Mouse (Mus musculus) CH12.LX (cell line): ENCODE measurements around the gene Anks1.

Source experiments
- CTCF ChIP-seq, 2 experiments: IDR thresholded peaks in 1 of 2; conservative IDR thresholded peaks in 1 of 2; 2 replicates each; pipeline ENCODE4 v1.5.1; 2011 to 2012; ENCODE audit warnings: low read depth in 2 of 2, low read length in 2 of 2, improper control_type of control experiment in 1 of 2, inconsistent platforms in 1 of 2, mild to moderate bottlenecking in 1 of 2, moderate library complexity in 1 of 2
- E2F4 ChIP-seq: IDR thresholded peaks from 2 replicates; pipeline ENCODE4 v1.6.1; 2011; ENCODE audit warnings: low read depth, low read length, improper control_type of control experiment; ENCODE audit not compliant: insufficient replicate concordance
- HCFC1 ChIP-seq: IDR thresholded peaks from 2 replicates; pipeline ENCODE4 v1.6.1; 2012; ENCODE audit warnings: low read depth, mild to moderate bottlenecking, inconsistent platforms, low read length, improper control_type of control experiment
- IRF4 ChIP-seq: IDR thresholded peaks from 2 replicates; pipeline ENCODE4 v1.6.1; 2014; ENCODE audit warnings: low read depth, mild to moderate bottlenecking, inconsistent platforms, low read length, improper control_type of control experiment
- MXI1 ChIP-seq: IDR thresholded peaks from 2 replicates; pipeline ENCODE4 v1.6.1; 2011; ENCODE audit warnings: mild to moderate bottlenecking, low read depth, low read length, improper control_type of control experiment
- MYC ChIP-seq: IDR thresholded peaks from 2 replicates; pipeline ENCODE4 v1.6.1; 2011; ENCODE audit warnings: low read depth, mild to moderate bottlenecking, improper control_type of control experiment, low read length
- PAX5 ChIP-seq: IDR thresholded peaks from 2 replicates; pipeline ENCODE4 v1.6.1; 2012; ENCODE audit warnings: low read length, inconsistent platforms, mixed read lengths
- POLR2AphosphoS2 ChIP-seq: IDR thresholded peaks from 2 replicates; pipeline ENCODE4 v1.6.1; 2011; ENCODE audit warnings: low read depth, low read length, improper control_type of control experiment
- USF1 ChIP-seq: IDR thresholded peaks from 2 replicates; pipeline ENCODE4 v1.6.1; 2014; ENCODE audit warnings: low read depth, mild to moderate bottlenecking, inconsistent platforms, low read length, improper control_type of control experiment

DNA sequence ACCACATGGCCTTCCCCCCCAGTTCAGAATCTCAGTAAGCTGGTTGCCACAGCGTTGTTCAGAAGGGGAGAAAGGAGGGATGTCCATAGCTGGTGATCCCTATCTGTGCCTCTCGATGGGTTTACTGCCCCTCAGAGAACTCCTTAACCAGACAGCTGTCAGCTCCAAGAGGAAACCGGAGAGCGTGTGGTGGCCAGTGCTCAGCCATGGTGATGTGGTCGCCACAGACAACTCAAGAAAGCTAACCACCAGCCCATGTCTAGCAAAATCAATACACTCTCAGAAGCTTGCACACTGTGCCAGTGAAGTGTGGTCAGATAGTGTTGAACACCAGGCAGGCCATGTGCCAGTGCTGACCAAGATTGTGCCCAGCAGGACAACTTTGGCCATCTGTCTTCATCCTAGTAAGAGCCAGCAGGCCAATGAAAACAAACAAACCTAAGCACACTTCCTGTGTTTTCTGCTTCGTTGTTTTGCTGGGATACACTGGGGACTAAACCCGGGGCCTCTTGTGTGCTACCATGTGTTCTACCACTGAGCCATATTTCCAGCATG lies 73.7 kb downstream of the Anks1 start:
- TF ChIP-seq MYC (no peak), CTCF (conservative IDR thresholded peaks at IDR 0.05 in 1 of 2, IDR thresholded peaks at IDR 0.05 in 1 of 2; ENCODE audit: low read depth in 2 of 2, low read length in 2 of 2) (no peak), E2F4 (no peak), HCFC1 (no peak), IRF4 (no peak), PAX5 (no peak), MXI1 (no peak), POLR2AphosphoS2 (no peak), USF1 (no peak)
